Mouse (Mus musculus) limb, embryonic 14.5 days (tissue): ENCODE data around the gene Med7. TPM values are rescaled to one million over a fixed set of nuclear protein-coding genes. Genes with fewer than 3 reads are reported as not detected.

Source experiments
- ATAC-seq: fragments of 200-750 bp; cut with Nextera tagmentation; 2 replicates; pipeline ENCODE4 v1.8.0; 2017; ENCODE audit warnings: low read depth, moderate number of reproducible peaks, moderate TSS enrichment; ENCODE audit not compliant: low FRiP score
- DNase-seq: peaks from one replicate; pipeline ENCODE4 v3.0.0-alpha.2; 2015; ENCODE audit warnings: low spot score
- H3K27ac ChIP-seq: fragments of 300-500 bp; sonication (generic); replicated peaks from 2 replicates; pipeline ENCODE4 v1.5.1; 2014; ENCODE audit warnings: low read depth, mild to moderate bottlenecking, low read length, moderate library complexity, mixed read lengths
- H3K27me3 ChIP-seq: fragments of 300-500 bp; sonication (generic); 2 replicates; pipeline ENCODE4 v1.6.1; 2014; ENCODE audit warnings: low read length, mixed read lengths; ENCODE audit not compliant: control insufficient read depth, insufficient read depth
- H3K36me3 ChIP-seq: fragments of 300-500 bp; sonication (generic); 2 replicates; pipeline ENCODE4 v1.6.1; 2014; ENCODE audit warnings: mild to moderate bottlenecking, low read length, moderate library complexity, mixed read lengths; ENCODE audit not compliant: control insufficient read depth, insufficient read depth
- H3K4me1 ChIP-seq: fragments of 300-500 bp; sonication (generic); 2 replicates; pipeline ENCODE4 v1.6.1; 2014; ENCODE audit warnings: antibody characterized with exemption, low read length, mixed read lengths; ENCODE audit not compliant: control insufficient read depth, insufficient read depth
- H3K4me2 ChIP-seq: fragments of 300-500 bp; sonication (generic); replicated peaks from 2 replicates; pipeline ENCODE4 v1.6.1; 2014; ENCODE audit warnings: low read depth, mild to moderate bottlenecking, low read length, moderate library complexity; ENCODE audit not compliant: severe bottlenecking
- H3K4me3 ChIP-seq: fragments of 300-500 bp; sonication (generic); replicated peaks from 2 replicates; pipeline ENCODE4 v1.5.1; 2014; ENCODE audit warnings: low read length
- H3K9ac ChIP-seq: fragments of 300-500 bp; sonication (generic); 2 replicates; pipeline ENCODE4 v1.6.1; 2014; ENCODE audit warnings: mild to moderate bottlenecking, low read depth, low read length, moderate library complexity; ENCODE audit not compliant: severe bottlenecking
- H3K9me3 ChIP-seq: fragments of 300-500 bp; sonication (generic); 2 replicates; pipeline ENCODE4 v1.6.1; 2016; ENCODE audit warnings: low read length; ENCODE audit not compliant: control insufficient read depth
- POLR2A ChIP-seq: fragments of 200-500 bp; IDR thresholded peaks from 2 replicates; pipeline ENCODE4 v1.8.0; 2012; ENCODE audit warnings: inconsistent platforms, mild to moderate bottlenecking, moderate library complexity, borderline replicate concordance; ENCODE audit not compliant: insufficient read depth, insufficient read length; ENCODE audit errors: extremely low read depth
- WGBS: fragments of 180-500 bp; shearing (Covaris S2); extraction: QIAGEN DNeasy Blood & Tissue Kit; methylation state at CpG from one replicate; pipeline ENCODE4 v1.1.7; 2014; 5-methylcytosine and 5-hydroxymethylcytosine counted together
- polyA plus RNA-seq, 2 experiments: library from polyadenylated mRNA; depleted of rRNA in 1 of 2; stranded (reverse) in 1 of 2; unstranded in 1 of 2; fragments of >200 nt; fragmentation: Nextera tagmentation in 1 of 2; extraction: Ambion mirVana in 1 of 2; gene quantifications; 2 replicates each; pipeline versions ENCODE4 v1.2.1 to v1.2.3; 2012 to 2014

Gene Med7
- polyA plus RNA-seq, 2 experiments: 46.1 to 75.8 TPM

DNA sequence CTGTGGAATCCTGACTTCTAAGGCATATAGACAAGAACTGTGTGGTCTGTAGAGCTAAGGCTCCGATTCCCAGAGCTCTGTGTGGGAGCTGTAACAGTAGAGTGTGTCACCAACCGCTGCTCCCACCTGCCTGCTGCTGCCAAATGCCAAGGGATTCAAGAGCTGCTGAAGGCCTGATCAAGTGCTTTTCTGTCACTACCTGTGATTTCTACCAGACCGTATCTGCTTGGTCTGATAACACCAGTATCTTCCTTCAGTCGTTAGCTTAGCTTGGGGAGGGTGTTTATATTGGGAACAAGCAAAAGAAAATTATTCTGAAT is 39.9 kb upstream of the Med7 start:
- Histone ChIP-seq H3K27me3 (no peaks in the 10 kb centered on the region), H3K4me1 (no peaks in the 10 kb centered on the region), H3K9me3 (no peaks in the 10 kb centered on the region), H3K36me3 (no peaks in the 10 kb centered on the region), H3K9ac (no peak overlapping the region), H3K4me2 (no peak overlapping the region), H3K4me3 (no peak overlapping the region), H3K27ac (no peak overlapping the region)
- DNase-seq: no peak
- no peak for TF ChIP-seq POLR2A
- ATAC-seq: no peak
- 83% methylated on average over 4 of the region's 4 CpGs for WGBS

DNA sequence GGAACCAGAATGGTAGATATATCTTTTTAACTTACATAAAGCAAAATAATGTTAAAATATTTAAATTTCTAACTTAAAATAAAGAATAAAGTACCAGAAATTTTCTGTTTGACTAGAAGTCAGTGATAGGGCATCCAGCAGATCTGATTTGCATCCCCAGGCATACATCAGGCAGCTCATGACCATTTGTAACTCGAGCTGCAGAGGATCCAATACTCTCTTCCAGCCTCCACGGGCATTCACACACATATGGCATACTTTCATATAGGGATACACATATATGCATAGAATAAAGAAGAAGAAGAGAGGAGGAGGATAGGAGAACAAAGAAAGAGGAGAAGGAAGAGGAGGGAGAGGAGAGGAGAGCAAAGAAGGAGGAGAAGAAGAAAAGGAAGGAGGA is 38.8 kb upstream of the Med7 start:
- Histone ChIP-seq H3K27ac (no peak overlapping the region), H3K4me3 (no peak overlapping the region), H3K9ac (no peak overlapping the region), H3K4me1 (no peaks in the 10 kb centered on the region), H3K4me2 (no peak overlapping the region), H3K9me3 (no peaks in the 10 kb centered on the region), H3K27me3 (no peaks in the 10 kb centered on the region), H3K36me3 (no peaks in the 10 kb centered on the region)
- WGBS: 39% methylated on average over 2 of the region's 2 CpGs
- ATAC-seq (no peak), DNase-seq (no peak)
- TF ChIP-seq POLR2A: no peak

DNA sequence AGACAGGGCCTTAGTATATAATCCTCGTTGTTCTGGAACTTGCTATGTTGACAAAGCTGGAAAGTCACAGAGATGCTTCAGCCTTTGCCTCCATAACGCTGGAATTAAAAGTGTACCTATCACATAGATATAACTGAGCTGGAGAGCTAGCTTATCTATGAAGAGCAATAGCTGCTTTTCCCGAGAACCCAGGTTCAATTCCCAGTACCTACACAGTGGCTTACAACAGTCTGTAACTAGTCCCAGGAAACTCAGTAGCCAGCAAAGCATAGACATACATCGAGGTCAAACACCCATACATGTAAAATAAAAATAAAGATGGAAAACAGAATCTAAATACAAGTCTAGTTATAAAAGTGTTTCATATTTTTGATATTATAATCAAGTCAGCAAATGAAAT is 38.3 kb upstream of the Med7 start:
- 87% methylated on average over 4 of the region's 4 CpGs for WGBS
- no peak for ATAC-seq
- no peak overlapping the region for H3K27ac ChIP-seq

DNA sequence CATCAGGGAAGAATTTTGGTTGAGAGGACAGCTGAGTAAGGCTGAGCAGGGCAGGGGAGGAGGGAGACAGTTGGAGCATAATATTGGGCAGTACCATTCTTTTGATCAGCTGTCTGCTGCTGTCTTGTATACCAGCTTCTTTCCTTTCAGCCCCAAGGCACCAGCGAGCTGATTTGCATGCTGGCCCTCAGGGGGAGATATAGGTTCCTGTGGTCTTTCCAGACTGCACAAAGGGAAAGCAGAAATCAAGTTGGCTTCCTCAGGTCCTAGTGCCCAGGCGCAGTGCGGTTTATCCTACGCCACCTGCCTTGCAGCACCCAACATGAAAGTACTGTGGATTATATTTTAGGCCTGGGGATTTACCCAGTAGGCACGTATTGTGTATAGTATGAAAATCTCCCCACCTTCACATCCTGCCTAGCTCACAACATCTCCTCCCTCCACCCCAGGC is 37.8 kb upstream of the Med7 start:
- 65% methylated on average over 5 of the region's 5 CpGs for WGBS
- H3K27ac ChIP-seq: no peak overlapping the region
- no peak overlapping the region for H3K9ac ChIP-seq
- H3K27me3 ChIP-seq: no peaks in the 10 kb centered on the region
- no peak for DNase-seq
- TF ChIP-seq POLR2A: no peak
- H3K4me3 ChIP-seq: no peak overlapping the region
- no peaks in the 10 kb centered on the region for H3K9me3 ChIP-seq
- no peak for ATAC-seq
- H3K4me1 ChIP-seq: no peaks in the 10 kb centered on the region
- no peaks in the 10 kb centered on the region for H3K36me3 ChIP-seq
- no peak overlapping the region for H3K4me2 ChIP-seq

More for the DNA sequence above, 38.3 kb upstream of the Med7 start:
- no peak for DNase-seq
- Histone ChIP-seq H3K9ac (no peak overlapping the region), H3K4me1 (no peaks in the 10 kb centered on the region), H3K4me3 (no peak overlapping the region), H3K9me3 (no peaks in the 10 kb centered on the region), H3K36me3 (no peaks in the 10 kb centered on the region), H3K4me2 (no peak overlapping the region), H3K27me3 (no peaks in the 10 kb centered on the region)
- no peak for TF ChIP-seq POLR2A

DNA sequence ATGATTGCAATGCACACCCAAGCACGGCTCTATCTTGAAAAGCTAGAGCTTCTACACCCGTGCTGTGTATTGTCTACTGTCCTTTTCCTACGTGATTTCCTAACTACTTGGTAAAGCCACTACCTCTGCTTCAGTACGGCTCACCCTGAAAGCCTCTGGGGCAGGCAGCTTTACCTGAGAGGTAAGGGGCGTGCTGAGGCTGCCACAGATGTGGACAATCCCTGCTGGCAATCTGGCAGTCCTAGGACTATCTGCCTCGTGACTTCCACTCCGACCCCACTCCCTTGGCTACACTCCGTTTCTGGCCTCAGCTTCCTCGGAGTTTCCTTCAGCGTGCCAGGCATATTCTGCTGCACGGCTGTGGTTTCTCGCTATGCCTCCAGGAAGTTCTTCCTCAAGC is 35.2 kb upstream of the Med7 start:
- H3K9me3 ChIP-seq: no peaks in the 10 kb centered on the region
- ATAC-seq (no peak), DNase-seq (no peak)
- no peaks in the 10 kb centered on the region for H3K4me1 ChIP-seq
- H3K36me3 ChIP-seq: no peaks in the 10 kb centered on the region
- H3K27me3 ChIP-seq: no peaks in the 10 kb centered on the region
- no peak overlapping the region for H3K9ac ChIP-seq
- TF ChIP-seq POLR2A: no peak
- no peak overlapping the region for H3K27ac ChIP-seq
- no peak overlapping the region for H3K4me2 ChIP-seq
- WGBS: 84% methylated on average over 12 of the region's 12 CpGs
- no peak overlapping the region for H3K4me3 ChIP-seq

DNA sequence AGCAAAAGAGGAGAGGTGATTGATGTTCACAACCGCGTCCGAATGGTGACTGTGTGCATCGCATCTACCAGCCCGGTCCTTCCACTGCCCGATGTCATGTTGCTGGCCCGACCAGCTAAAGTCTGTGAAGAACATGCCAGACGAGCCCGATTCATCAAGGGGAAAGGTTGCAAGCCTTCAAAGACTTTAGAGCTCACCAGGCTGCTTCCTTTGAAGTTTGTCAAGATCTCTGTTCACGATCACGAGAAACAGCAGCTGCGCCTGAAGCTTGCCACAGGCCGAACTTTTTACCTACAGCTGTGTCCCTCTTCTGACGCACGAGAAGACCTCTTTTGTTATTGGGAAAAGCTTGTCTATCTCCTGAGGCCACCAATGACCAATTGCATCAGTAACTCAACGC is 31.7 kb upstream of the Med7 start:
- Histone ChIP-seq H3K27me3 (no peaks in the 10 kb centered on the region), H3K4me3 (no peak overlapping the region), H3K27ac (no peak overlapping the region), H3K9me3 (no peaks in the 10 kb centered on the region), H3K4me2 (no peak overlapping the region), H3K9ac (no peak overlapping the region), H3K4me1 (no peaks in the 10 kb centered on the region), H3K36me3 (no peaks in the 10 kb centered on the region)
- ATAC-seq (no peak), DNase-seq (no peak)
- TF ChIP-seq POLR2A: no peak
- 58% methylated on average over 16 of the region's 16 CpGs for WGBS
